Mouse (Mus musculus): Measurements from ENCODE around the gene Tiam1. TPM values are rescaled to one million over a fixed set of nuclear protein-coding genes. Genes with fewer than 3 reads are reported as not detected.

The Tiam1 gene
- polyA plus RNA-seq, 1 experiment from 2014 or later, result 45.9 TPM

GRCm38 (mm10) chr16:89799772-89800171 lies 343.8 kb downstream of the Tiam1 start:
- Histone ChIP-seq H3K27me3 (no peaks in the 10 kb centered on the region), H3K9ac (no peak overlapping the region), H3K4me1 (0 out of 2 replicates have a peak, but pooled peaks cover 11% of the 10 kb centered on the region), H3K27ac (no peak overlapping the region), H3K36me3 (peaks cover 54% of the 10 kb centered on the region), H3K4me2 (no peak overlapping the region), H3K9me3 (no peaks in the 10 kb centered on the region), H3K4me3 (no peak overlapping the region)
- ATAC-seq (ENCODE audit: insufficient number of reproducible peaks, insufficient read depth, low FRiP score, low TSS enrichment, low read depth), result no peak
- WGBS, result 74% methylated on average over 12 of the region's 12 CpGs

- Histone ChIP-seq H3K4me3 (no peak overlapping the region), H3K9ac (no peak overlapping the region), H3K4me2 (no peak overlapping the region), H3K4me1 (0 out of 2 replicates have a peak, but pooled peaks cover 8% of the 10 kb centered on the region), H3K27ac (no peak overlapping the region), H3K9me3 (no peaks in the 10 kb centered on the region), H3K27me3 (no peaks in the 10 kb centered on the region), H3K36me3 (peaks cover 57% of the 10 kb centered on the region)
- no peak for ATAC-seq (ENCODE audit: insufficient number of reproducible peaks, insufficient read depth, low FRiP score, low TSS enrichment, low read depth)
- WGBS, result 90% methylated on average over 7 of the region's 7 CpGs
These were observed 347.0 kb downstream of the Tiam1 start for GRCm38 (mm10) chr16:89796566-89796965.

GRCm38 (mm10) chr16:89789792-89790434 lies 353.7 kb downstream of the Tiam1 start:
- H3K27ac ChIP-seq, result no peak overlapping the region
- peaks cover 70% of the 10 kb centered on the region for H3K36me3 ChIP-seq
- H3K4me2 ChIP-seq, result no peak overlapping the region
- no peak overlapping the region for H3K9ac ChIP-seq
- no peaks in the 10 kb centered on the region for H3K4me1 ChIP-seq
- WGBS, result 89% methylated on average over 9 of the region's 9 CpGs
- no peak for ATAC-seq (ENCODE audit: insufficient number of reproducible peaks, insufficient read depth, low FRiP score, low TSS enrichment, low read depth)
- no peak overlapping the region for H3K4me3 ChIP-seq
- no peaks in the 10 kb centered on the region for H3K9me3 ChIP-seq
- no peaks in the 10 kb centered on the region for H3K27me3 ChIP-seq

- no peak for ATAC-seq (ENCODE audit: insufficient number of reproducible peaks, insufficient read depth, low FRiP score, low TSS enrichment, low read depth)
- no peak overlapping the region for H3K9ac ChIP-seq
- no peak overlapping the region for H3K4me3 ChIP-seq
- WGBS, result 94% methylated on average over 5 of the region's 5 CpGs
- no peaks in the 10 kb centered on the region for H3K27me3 ChIP-seq
- H3K27ac ChIP-seq, result no peak overlapping the region
- no peaks in the 10 kb centered on the region for H3K4me1 ChIP-seq
- H3K4me2 ChIP-seq, result no peak overlapping the region
- 0 out of 2 replicates have a peak, but pooled peaks cover 5% of the 10 kb centered on the region for H3K9me3 ChIP-seq
- H3K36me3 ChIP-seq, result peaks cover 37% of the 10 kb centered on the region
These were observed 357.8 kb downstream of the Tiam1 start for GRCm38 (mm10) chr16:89785795-89786194.

- Histone ChIP-seq H3K4me1 (no peaks in the 10 kb centered on the region), H3K27ac (no peak overlapping the region), H3K4me2 (no peak overlapping the region), H3K36me3 (0 out of 2 replicates have a peak, but pooled peaks cover 4% of the 10 kb centered on the region), H3K27me3 (no peaks in the 10 kb centered on the region), H3K9ac (no peak overlapping the region), H3K4me3 (no peak overlapping the region), H3K9me3 (0 out of 2 replicates have a peak, but pooled peaks cover 5% of the 10 kb centered on the region)
- 85% methylated on average over 3 of the region's 3 CpGs for WGBS
- ATAC-seq (ENCODE audit: insufficient number of reproducible peaks, insufficient read depth, low FRiP score, low TSS enrichment, low read depth), result no peak
These were observed 363.9 kb downstream of the Tiam1 start for GRCm38 (mm10) chr16:89779705-89780104.

- ATAC-seq (ENCODE audit: insufficient number of reproducible peaks, insufficient read depth, low FRiP score, low TSS enrichment, low read depth), result no peak
- WGBS, result 68% methylated on average over 2 of the region's 2 CpGs
- no peaks in the 10 kb centered on the region for H3K4me1 ChIP-seq
- H3K9ac ChIP-seq, result no peak overlapping the region
- H3K4me3 ChIP-seq, result no peak overlapping the region
- 0 out of 2 replicates have a peak, but pooled peaks cover under 1% of the 10 kb centered on the region for H3K36me3 ChIP-seq
- H3K9me3 ChIP-seq, result 0 out of 2 replicates have a peak, but pooled peaks cover 5% of the 10 kb centered on the region
- no peak overlapping the region for H3K27ac ChIP-seq
- 0 out of 2 replicates have a peak, but pooled peaks cover 3% of the 10 kb centered on the region for H3K27me3 ChIP-seq
- H3K4me2 ChIP-seq, result no peak overlapping the region
These were observed 366.1 kb downstream of the Tiam1 start for GRCm38 (mm10) chr16:89777450-89777849.

GRCm38 (mm10) chr16:89774553-89774913 lies 369.0 kb downstream of the Tiam1 start:
- Histone ChIP-seq H3K9ac (0 out of 2 replicates have a peak overlapping the region, but pooled peaks have one; percentile 53), H3K36me3 (0 out of 2 replicates have a peak, but pooled peaks cover 3% of the 10 kb centered on the region), H3K27me3 (peaks cover 3% of the 10 kb centered on the region; the same call in 1 of the 2 replicates), H3K27ac (no peak overlapping the region), H3K9me3 (peaks cover 8% of the 10 kb centered on the region), H3K4me1 (no peaks in the 10 kb centered on the region), H3K4me3 (peak overlapping the region; percentile 41), H3K4me2 (peak overlapping the region; percentile 75)
- WGBS, result 34% methylated on average over 10 of the region's 10 CpGs
- no peak for ATAC-seq (ENCODE audit: insufficient number of reproducible peaks, insufficient read depth, low FRiP score, low TSS enrichment, low read depth)

GRCm38 (mm10) chr16:89773657-89774552 lies 369.7 kb downstream of the Tiam1 start:
- Histone ChIP-seq H3K9me3 (peaks cover 14% of the 10 kb centered on the region), H3K27ac (no peak overlapping the region)
- peak; percentile 66; the same call in 1 of the 2 replicates for ATAC-seq (ENCODE audit: insufficient number of reproducible peaks, insufficient read depth, low FRiP score, low TSS enrichment, low read depth)

GRCm38 (mm10) chr16:89765919-89766318 lies 377.6 kb downstream of the Tiam1 start:
- Histone ChIP-seq H3K27ac (no peak overlapping the region), H3K4me3 (no peak overlapping the region), H3K4me2 (no peak overlapping the region), H3K9me3 (peaks cover 17% of the 10 kb centered on the region), H3K36me3 (0 out of 2 replicates have a peak, but pooled peaks cover 3% of the 10 kb centered on the region), H3K4me1 (no peaks in the 10 kb centered on the region), H3K9ac (no peak overlapping the region), H3K27me3 (no peaks in the 10 kb centered on the region)
- WGBS, result 86% methylated on average over 11 of the region's 11 CpGs
- ATAC-seq (ENCODE audit: insufficient number of reproducible peaks, insufficient read depth, low FRiP score, low TSS enrichment, low read depth), result no peak

More at GRCm38 (mm10) chr16:89773657-89774552, 369.7 kb downstream of the Tiam1 start:
- Histone ChIP-seq H3K9ac (peak overlapping the region; percentile 53; the same call in 1 of the 2 replicates), H3K36me3 (0 out of 2 replicates have a peak, but pooled peaks cover 3% of the 10 kb centered on the region), H3K4me2 (peak overlapping the region; percentile 75), H3K4me3 (peak overlapping the region; percentile 41), H3K27me3 (peaks cover 3% of the 10 kb centered on the region; the same call in 1 of the 2 replicates), H3K4me1 (no peaks in the 10 kb centered on the region)
- 10% methylated on average over 30 of the region's 30 CpGs for WGBS

- no peak overlapping the region for H3K4me2 ChIP-seq
- no peak overlapping the region for H3K9ac ChIP-seq
- WGBS, result 16% methylated on average over 8 of the region's 8 CpGs
- H3K27me3 ChIP-seq, result no peaks in the 10 kb centered on the region
- H3K4me3 ChIP-seq, result no peak overlapping the region
- no peaks in the 10 kb centered on the region for H3K4me1 ChIP-seq
- H3K9me3 ChIP-seq, result peaks cover 17% of the 10 kb centered on the region
- H3K36me3 ChIP-seq, result 0 out of 2 replicates have a peak, but pooled peaks cover 3% of the 10 kb centered on the region
- no peak overlapping the region for H3K27ac ChIP-seq
- no peak for ATAC-seq (ENCODE audit: insufficient number of reproducible peaks, insufficient read depth, low FRiP score, low TSS enrichment, low read depth)
These were observed 378.1 kb downstream of the Tiam1 start for GRCm38 (mm10) chr16:89765470-89765869.

- Histone ChIP-seq H3K9me3 (0 out of 2 replicates have a peak, but pooled peaks cover 1% of the 10 kb centered on the region), H3K4me1 (no peaks in the 10 kb centered on the region), H3K4me2 (no peak overlapping the region), H3K9ac (no peak overlapping the region), H3K4me3 (no peak overlapping the region), H3K36me3 (no peaks in the 10 kb centered on the region), H3K27me3 (no peaks in the 10 kb centered on the region), H3K27ac (no peak overlapping the region)
- ATAC-seq (ENCODE audit: insufficient number of reproducible peaks, insufficient read depth, low FRiP score, low TSS enrichment, low read depth), result no peak
- WGBS, result 75% methylated on average over 2 of the region's 2 CpGs
These were observed 379.8 kb downstream of the Tiam1 start for GRCm38 (mm10) chr16:89763812-89764211.

Measured in embryonic facial prominence, embryonic 13.5 days (tissue).